Mouse (Mus musculus) testis, adult 2 months (tissue): ENCODE data around the gene Isca1. TPM values are rescaled to one million over a fixed set of nuclear protein-coding genes. Genes with fewer than 3 reads are reported as not detected.
"Not testable (repeated sequence)": the region's sequence is repeated elsewhere in the genome, so short reads cannot be mapped to it uniquely, and the experiment has no call there.

Source experiments
- H3K27ac ChIP-seq: fragments of 200-500 bp; 2 replicates; pipeline ENCODE4 v1.5.1; 2012; ENCODE audit warnings: low read depth, low read length; ENCODE audit not compliant: control insufficient read depth, insufficient read depth
- H3K27me3 ChIP-seq: fragments of 200-500 bp; 2 replicates; pipeline ENCODE4 v1.6.1; 2012; ENCODE audit warnings: mild to moderate bottlenecking, low read length, moderate library complexity; ENCODE audit not compliant: control insufficient read depth, insufficient read depth
- H3K36me3 ChIP-seq: fragments of 200-500 bp; 2 replicates; pipeline ENCODE4 v1.6.1; 2012; ENCODE audit warnings: mild to moderate bottlenecking, low read length; ENCODE audit not compliant: control insufficient read depth, insufficient read depth
- H3K4me1 ChIP-seq: fragments of 200-500 bp; 2 replicates; pipeline ENCODE4 v1.6.1; 2012; ENCODE audit warnings: low read length; ENCODE audit not compliant: control insufficient read depth, insufficient read depth
- H3K4me3 ChIP-seq: fragments of 200-500 bp; 2 replicates; pipeline ENCODE4 v1.5.1; 2012; ENCODE audit warnings: low read depth, mild to moderate bottlenecking, low read length, moderate library complexity, mixed read lengths; ENCODE audit not compliant: control insufficient read depth
- CTCF ChIP-seq: fragments of 200-500 bp; IDR thresholded peaks from 2 replicates; pipeline ENCODE4 v1.5.1; 2012; ENCODE audit warnings: low read depth, mild to moderate bottlenecking, inconsistent platforms, low read length, moderate library complexity; ENCODE audit not compliant: control insufficient read depth, insufficient read depth, insufficient replicate concordance
- POLR2A ChIP-seq: fragments of 200-500 bp; IDR thresholded peaks from 2 replicates; pipeline ENCODE4 v1.6.1; 2012; ENCODE audit warnings: low read depth, mild to moderate bottlenecking, inconsistent platforms, low read length, moderate library complexity; ENCODE audit not compliant: control insufficient read depth
- polyA plus RNA-seq: library from polyadenylated mRNA; depleted of rRNA; stranded (reverse); fragments of >200 nt; gene quantifications from 2 replicates; pipeline ENCODE4 v1.2.3, GENCODE M21; 2012

The Isca1 gene
- polyA plus RNA-seq, 1 experiment = 158 TPM

DNA sequence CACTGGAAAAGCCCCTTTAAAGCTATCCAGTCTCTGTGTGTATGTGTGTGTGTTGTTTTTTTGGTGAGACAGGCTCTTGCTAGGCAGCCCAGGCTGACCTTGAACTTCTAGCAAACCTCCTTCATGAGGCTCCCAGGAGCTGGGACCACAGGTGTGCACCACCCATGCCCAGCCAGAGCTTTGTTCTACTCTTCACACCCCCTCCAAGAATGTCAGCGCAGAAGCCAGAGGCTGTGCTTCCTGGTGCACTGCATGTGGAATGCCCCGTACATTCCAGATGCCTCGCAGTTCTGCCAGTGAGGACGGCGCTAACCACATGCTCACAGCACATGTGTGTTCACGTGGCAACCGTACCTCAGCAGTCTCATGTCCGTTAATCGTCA lies 26.8 kb upstream of the Isca1 start:
- peaks cover 7% of the 10 kb centered on the region for H3K36me3 ChIP-seq
- TF ChIP-seq CTCF (no peak), POLR2A (no peak)
- no peak overlapping the region for H3K27ac ChIP-seq
- H3K4me1 ChIP-seq = no peaks in the 10 kb centered on the region
- H3K27me3 ChIP-seq = no peaks in the 10 kb centered on the region
- no peak overlapping the region for H3K4me3 ChIP-seq

DNA sequence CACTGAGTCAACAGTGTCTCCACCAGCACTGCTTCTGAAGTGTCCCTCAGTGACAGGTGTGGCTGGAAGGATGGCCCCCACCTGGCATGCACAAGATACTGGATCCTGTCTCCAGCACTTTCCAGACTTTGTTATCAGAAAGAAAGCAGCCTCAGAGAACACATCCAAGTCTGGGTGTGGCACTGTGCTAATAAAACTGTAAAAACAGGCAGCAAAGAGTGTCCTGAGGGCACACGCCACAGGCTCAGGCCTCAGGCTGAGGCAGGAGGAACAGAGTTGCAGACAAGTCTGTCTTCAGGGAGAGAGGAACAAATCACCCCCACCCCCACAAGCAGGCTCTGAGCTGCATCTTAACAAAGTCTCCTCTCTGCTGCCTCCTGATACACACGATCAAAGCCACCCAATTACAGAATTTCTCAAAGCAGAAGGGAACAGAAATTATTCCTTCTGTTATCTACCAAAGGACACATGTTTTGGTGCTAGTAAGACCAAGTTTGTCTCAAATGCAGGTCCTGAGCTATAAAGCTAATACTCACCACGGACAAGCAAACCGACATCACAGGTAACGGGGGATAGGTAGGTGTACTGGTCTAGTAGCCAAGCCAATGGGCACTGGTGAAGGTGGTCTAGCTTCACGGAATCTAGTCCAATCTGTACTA lies 26.3 kb upstream of the Isca1 start:
- H3K27me3 ChIP-seq = no peaks in the 10 kb centered on the region
- H3K27ac ChIP-seq = no peak overlapping the region
- H3K4me1 ChIP-seq = no peaks in the 10 kb centered on the region
- TF ChIP-seq CTCF (no peak), POLR2A (no peak)
- peaks cover 7% of the 10 kb centered on the region for H3K36me3 ChIP-seq
- H3K4me3 ChIP-seq = no peak overlapping the region

DNA sequence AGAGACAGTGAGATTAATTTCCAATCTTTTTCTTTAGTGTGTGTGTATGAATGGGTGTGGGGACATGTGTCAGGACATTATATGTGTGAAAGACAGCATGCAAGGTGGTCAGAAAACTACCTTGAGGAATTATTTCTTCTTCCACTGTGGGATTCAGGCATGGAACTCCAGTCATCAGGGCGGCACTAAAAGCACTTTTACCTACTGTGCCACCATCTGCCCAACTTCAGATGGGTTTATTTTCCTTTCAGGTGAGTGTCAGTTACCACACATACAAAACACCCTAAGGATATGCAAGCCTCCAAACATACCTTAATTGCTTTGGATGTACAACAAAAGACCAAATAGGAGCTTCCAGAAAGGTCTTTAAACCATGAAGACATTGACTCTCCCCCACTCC lies 25.2 kb upstream of the Isca1 start:
- H3K4me1 ChIP-seq = no peaks in the 10 kb centered on the region
- H3K27me3 ChIP-seq = no peaks in the 10 kb centered on the region
- no peak overlapping the region for H3K4me3 ChIP-seq
- H3K36me3 ChIP-seq = peaks cover 7% of the 10 kb centered on the region
- H3K27ac ChIP-seq = no peak overlapping the region
- TF ChIP-seq POLR2A = no peak
- no peak for TF ChIP-seq CTCF

DNA sequence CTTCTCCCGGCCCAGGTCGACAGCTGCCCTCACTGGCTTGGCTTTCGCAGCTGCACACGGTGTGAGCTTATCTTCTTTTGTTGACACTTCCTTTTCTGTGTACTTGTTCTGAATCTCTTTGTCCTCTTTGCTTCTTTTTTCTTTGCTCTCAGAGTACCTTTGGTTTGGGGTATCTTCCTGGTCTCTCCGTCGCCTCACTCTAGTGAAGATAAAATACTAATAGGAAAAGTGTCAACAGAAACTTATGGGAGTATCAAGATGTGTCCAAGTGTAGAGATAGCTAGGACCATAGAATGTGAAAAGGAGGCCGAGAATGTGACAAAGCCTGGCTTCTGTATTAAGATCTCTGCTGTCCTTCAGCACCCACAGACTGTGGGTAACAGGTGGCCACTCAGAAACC lies 12.5 kb upstream of the Isca1 start, which contains the start of gene Gm49354:
Gene Gm49354, minus strand, starts transcription at position 101 of the 400 bp plus-strand sequence.
- Histone ChIP-seq H3K4me1 (no peaks in the 10 kb centered on the region), H3K4me3 (no peak within 1 kb of the TSS), H3K27me3 (no peaks in the 10 kb centered on the region), H3K27ac (no peak within 1 kb of the TSS), H3K36me3 (peaks cover 2% of the 10 kb centered on the region)
- TF ChIP-seq POLR2A (no peak), CTCF (no peak)

DNA sequence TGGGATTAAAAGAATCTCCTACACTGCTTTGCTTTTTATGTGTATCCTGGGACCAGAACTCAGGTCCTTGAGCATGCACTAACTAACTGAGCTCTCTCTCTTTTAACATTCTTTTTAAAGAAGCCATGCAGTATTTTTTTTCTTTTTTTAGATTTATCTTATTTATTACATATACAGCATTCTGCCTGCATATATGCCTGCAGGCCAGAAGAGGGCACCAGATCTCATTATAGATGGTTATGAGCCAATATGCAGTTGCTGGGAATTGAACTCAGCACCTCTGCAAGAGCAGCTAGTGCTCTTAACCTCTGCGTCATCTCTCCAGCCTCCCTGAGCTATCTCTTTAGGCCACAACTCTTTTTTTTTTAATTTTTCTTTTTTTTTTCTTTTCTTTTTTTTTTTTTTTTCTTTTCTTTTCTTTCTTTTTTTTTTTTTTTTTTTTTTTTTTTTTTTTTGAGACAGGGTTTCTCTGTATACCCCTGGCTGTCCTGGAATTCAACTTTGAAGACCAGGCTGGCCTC lies 10.2 kb upstream of the Isca1 start:
- not testable (repeated sequence) for H3K36me3 ChIP-seq, H3K4me3 ChIP-seq, H3K4me1 ChIP-seq, H3K27ac ChIP-seq, H3K27me3 ChIP-seq

DNA sequence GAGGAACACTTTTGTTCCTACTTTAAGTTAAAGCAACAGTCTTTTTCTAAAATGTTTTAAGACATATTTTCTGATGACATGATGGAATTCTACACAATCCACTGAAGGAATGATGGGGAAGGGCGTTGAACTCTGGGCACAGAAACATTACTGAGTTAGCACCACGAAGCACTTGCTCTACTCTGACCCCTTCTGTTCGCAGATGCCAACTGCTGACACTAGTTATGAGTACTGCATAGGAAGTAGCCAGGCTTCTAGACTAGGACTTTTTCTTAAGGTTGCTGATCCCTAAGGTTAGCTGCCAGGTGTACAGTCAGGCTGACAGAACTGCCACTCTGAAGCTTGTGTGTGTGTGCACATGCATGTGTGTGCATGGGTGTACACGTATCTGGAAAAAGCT lies 9.6 kb upstream of the Isca1 start:
- H3K36me3 ChIP-seq = peaks cover 1% of the 10 kb centered on the region
- H3K27me3 ChIP-seq = no peaks in the 10 kb centered on the region
- no peak overlapping the region for H3K27ac ChIP-seq
- H3K4me3 ChIP-seq = no peak overlapping the region
- no peaks in the 10 kb centered on the region for H3K4me1 ChIP-seq
- TF ChIP-seq POLR2A (no peak), CTCF (no peak)

DNA sequence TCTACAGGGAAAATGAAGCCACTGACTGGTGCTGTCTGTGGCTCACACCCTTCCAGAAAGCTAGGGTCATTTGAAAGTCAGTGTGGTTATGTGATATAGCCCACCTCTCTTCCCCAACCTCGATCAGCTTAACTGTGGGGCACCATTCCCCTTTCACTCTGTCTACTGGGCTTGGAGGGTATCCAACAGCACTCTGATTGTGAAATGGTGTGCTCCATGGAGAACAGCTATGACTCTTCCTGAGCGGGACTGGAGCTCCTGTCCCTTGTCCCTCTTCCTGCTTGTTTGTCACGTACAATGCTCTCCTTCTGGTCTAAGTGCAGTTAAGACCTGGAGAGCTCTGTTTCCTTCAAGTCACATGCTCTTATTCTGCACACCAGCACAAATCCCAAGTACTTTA lies 5.6 kb upstream of the Isca1 start:
- Histone ChIP-seq H3K4me3 (no peak overlapping the region), H3K27ac (no peak overlapping the region), H3K4me1 (peaks cover 2% of the 10 kb centered on the region; the same call in 1 of the 2 replicates), H3K27me3 (no peaks in the 10 kb centered on the region), H3K36me3 (no peaks in the 10 kb centered on the region)
- TF ChIP-seq POLR2A (no peak), CTCF (no peak)
